Mouse (Mus musculus) heart, postnatal 0 days (tissue): ENCODE measurements at regions not wholly inside any gene's neighbourhood (a gene's known extent, or its start where the extent isn't known, plus 50 kb on each side); places are given as distances from the start of the nearest gene placed in this dataset.
"Not testable (repeated sequence)": the region's sequence is repeated elsewhere in the genome, so short reads cannot be mapped to it uniquely, and the experiment has no call there.

Experiments
- ATAC-seq: fragments of 200-750 bp; cut with Nextera tagmentation; 2 replicates; pipeline ENCODE4 v1.8.0; 2017; ENCODE audit warnings: low read depth, moderate number of reproducible peaks, moderate library complexity; ENCODE audit not compliant: insufficient read depth
- DNase-seq: peaks from one replicate; pipeline ENCODE4 v3.0.0-alpha.2; 2016; ENCODE audit warnings: low spot score
- H3K27ac ChIP-seq: fragments of 300-500 bp; sonication (generic); 2 replicates; pipeline ENCODE4 v1.5.1; 2014; ENCODE audit warnings: low read depth, mild to moderate bottlenecking
- H3K27me3 ChIP-seq: fragments of 300-500 bp; sonication (generic); 2 replicates; pipeline ENCODE4 v1.6.1; 2014; ENCODE audit warnings: low read length, mixed read lengths; ENCODE audit not compliant: control insufficient read depth, insufficient read depth
- H3K36me3 ChIP-seq: fragments of 300-500 bp; sonication (generic); replicated peaks from 2 replicates; pipeline ENCODE4 v1.6.1; 2014; ENCODE audit warnings: low read length, mixed read lengths; ENCODE audit not compliant: control insufficient read depth, insufficient read depth
- H3K4me1 ChIP-seq: fragments of 300-500 bp; sonication (generic); 2 replicates; pipeline ENCODE4 v1.6.1; 2014; ENCODE audit warnings: antibody characterized with exemption; ENCODE audit not compliant: control insufficient read depth, insufficient read depth
- H3K4me2 ChIP-seq: fragments of 300-500 bp; sonication (generic); 2 replicates; pipeline ENCODE4 v1.6.1; 2014; ENCODE audit warnings: low read depth, mild to moderate bottlenecking, low read length, moderate library complexity
- H3K4me3 ChIP-seq: fragments of 300-500 bp; sonication (generic); 2 replicates; pipeline ENCODE4 v1.5.1; 2014; ENCODE audit warnings: low read depth, low read length
- H3K9ac ChIP-seq: fragments of 300-500 bp; sonication (generic); replicated peaks from 2 replicates; pipeline ENCODE4 v1.6.1; 2014; ENCODE audit warnings: low read depth, low read length, mixed read lengths
- H3K9me3 ChIP-seq: fragments of 300-500 bp; sonication (generic); replicated peaks from 2 replicates; pipeline ENCODE4 v1.6.1; 2016; ENCODE audit warnings: low read length; ENCODE audit not compliant: control insufficient read depth
- CTCF ChIP-seq: IDR thresholded peaks from 2 replicates; pipeline ENCODE4 v1.5.1; 2016; ENCODE audit warnings: antibody characterized with exemption, control low read depth, low read depth
- EP300 ChIP-seq: IDR thresholded peaks from 2 replicates; pipeline ENCODE4 v1.6.1; 2016; ENCODE audit warnings: antibody characterized with exemption, low read depth
- WGBS: fragments of 180-500 bp; shearing (Covaris S2); extraction: QIAGEN DNeasy Blood & Tissue Kit; methylation state at CpG from one replicate; pipeline ENCODE4 v1.1.7; 2014; 5-methylcytosine and 5-hydroxymethylcytosine counted together

DNA sequence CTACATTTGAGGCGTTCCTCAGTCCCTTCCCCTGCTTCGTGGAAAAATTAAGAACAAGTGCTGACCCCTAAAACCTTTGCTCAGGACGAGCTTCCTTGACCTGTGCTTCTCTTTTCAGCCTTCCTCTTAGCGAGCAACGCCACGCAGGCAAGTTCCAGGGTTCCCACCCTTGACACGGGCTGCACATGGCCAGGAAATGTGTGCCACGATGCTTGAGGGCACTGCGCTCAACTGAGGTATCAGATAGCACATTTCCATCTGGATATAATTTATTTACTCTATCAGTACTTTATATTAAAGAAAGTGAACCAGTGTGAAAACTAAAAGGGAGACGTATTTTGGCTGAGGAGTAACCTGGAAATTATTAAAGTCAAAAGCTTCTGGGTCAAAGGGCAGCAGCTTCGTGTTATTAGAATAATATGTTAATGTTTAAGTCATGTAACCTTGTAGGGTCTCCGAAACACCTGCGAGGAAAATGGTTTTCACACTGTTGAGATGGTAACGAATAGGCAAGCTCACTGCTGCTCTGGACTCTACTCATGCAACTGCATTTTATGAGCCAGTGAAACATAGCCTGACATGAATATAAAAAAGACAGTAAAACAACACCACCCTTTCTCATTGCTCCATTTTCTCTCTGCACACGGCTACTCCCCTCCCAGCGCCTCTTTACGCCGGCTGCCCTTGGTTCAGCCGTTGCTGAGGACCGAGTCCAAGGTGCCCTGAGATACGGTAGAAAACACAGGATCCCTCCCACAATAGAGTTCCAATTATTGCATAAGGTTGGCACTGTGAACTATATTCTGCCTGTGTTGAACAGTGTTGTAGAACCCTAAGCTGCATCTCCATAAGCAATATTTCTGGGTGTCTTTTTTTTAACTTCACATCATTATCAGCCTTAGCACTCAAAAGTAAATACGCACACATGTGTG lies 204.9 kb upstream of the Intu start:
- no peak overlapping the region for H3K4me3 ChIP-seq
- no peak overlapping the region for H3K9ac ChIP-seq
- H3K4me2 ChIP-seq: no peak overlapping the region
- TF ChIP-seq EP300 (no peak), CTCF (no peak)
- WGBS: 85% methylated on average over 22 of the region's 22 CpGs
- H3K27ac ChIP-seq: no peak overlapping the region
- no peaks in the 10 kb centered on the region for H3K36me3 ChIP-seq
- no peak for ATAC-seq
- H3K27me3 ChIP-seq: no peaks in the 10 kb centered on the region
- H3K4me1 ChIP-seq: no peaks in the 10 kb centered on the region
- DNase-seq: no peak
- no peaks in the 10 kb centered on the region for H3K9me3 ChIP-seq

DNA sequence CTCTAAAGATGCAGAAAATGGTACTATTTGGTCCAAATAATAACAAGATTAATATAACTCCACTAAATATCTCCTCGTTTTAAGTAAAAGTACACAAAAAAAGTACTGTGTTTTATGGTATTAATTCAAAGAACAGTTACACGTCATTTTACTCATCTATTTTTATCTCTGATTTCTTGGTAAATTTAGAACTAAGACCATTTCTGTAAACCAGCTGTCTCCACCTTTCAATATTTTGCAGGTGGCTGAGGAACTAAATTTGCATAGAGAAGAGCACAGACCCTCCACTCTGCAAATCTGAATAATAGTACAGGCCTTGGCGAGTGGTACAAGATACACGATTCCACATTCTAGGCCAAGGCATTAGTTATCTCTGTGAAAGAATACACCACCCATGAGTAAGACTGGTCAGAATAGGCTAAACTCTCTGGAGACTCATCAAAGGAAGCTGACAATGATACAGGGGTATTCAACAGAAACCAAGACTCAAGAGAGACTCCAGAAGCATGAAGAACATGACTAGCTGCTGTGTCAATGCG lies 191.5 kb upstream of the Intu start:
- Histone ChIP-seq H3K9ac (no peak overlapping the region), H3K27ac (no peak overlapping the region), H3K36me3 (no peaks in the 10 kb centered on the region), H3K9me3 (no peaks in the 10 kb centered on the region), H3K4me3 (no peak overlapping the region), H3K4me1 (no peaks in the 10 kb centered on the region), H3K27me3 (no peaks in the 10 kb centered on the region), H3K4me2 (no peak overlapping the region)
- DNase-seq (no peak), ATAC-seq (no peak)
- 76% methylated on average over 5 of the region's 5 CpGs for WGBS
- no peak for TF ChIP-seq CTCF
- no peak for TF ChIP-seq EP300

DNA sequence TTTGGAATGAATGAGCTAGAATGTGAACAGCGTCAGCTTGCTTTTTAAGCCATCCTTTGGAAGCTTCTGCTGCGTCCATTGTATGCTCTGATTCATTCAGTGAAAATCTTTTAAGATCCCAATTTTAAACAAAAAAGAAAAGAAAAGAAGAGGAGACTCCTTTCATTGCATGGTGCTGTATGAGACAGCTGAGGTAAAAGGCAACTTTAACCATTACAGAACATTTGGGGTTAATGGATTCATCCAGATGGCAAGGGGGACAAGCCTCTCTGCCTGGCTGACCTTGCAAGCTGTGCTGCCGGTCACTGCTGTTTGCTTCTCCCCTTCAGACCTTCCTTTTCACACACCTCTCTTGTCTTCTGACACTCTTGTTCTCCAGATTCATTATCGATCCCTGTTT lies 176.0 kb upstream of the Intu start:
- Histone ChIP-seq H3K36me3 (no peaks in the 10 kb centered on the region), H3K4me2 (no peak overlapping the region), H3K9me3 (no peaks in the 10 kb centered on the region), H3K27ac (no peak overlapping the region), H3K4me1 (no peaks in the 10 kb centered on the region), H3K27me3 (no peaks in the 10 kb centered on the region), H3K4me3 (no peak overlapping the region), H3K9ac (no peak overlapping the region)
- ATAC-seq (no peak), DNase-seq (no peak)
- WGBS: 78% methylated on average over 4 of the region's 4 CpGs
- TF ChIP-seq CTCF (no peak), EP300 (no peak)

DNA sequence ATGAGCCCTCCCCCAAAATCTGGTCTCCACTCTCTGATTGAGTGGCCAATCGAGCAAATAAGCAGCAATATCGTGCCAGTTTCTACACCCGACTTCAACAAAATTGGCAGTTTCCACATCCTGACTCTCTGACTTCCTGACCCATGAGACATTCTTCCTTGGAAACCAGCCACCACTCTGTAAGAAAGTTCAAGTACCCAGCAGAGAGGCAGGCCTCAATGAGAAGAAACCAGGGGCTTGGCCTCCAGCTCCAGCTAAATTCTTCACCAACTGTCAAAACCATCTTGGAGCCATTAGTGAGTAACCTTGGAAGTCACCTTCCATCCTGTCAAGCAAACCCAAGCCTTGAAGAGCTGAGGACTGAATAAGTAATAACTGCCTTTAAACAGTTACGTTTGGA lies 162.7 kb upstream of the Intu start:
- Histone ChIP-seq H3K4me3 (no peak overlapping the region), H3K4me2 (no peak overlapping the region), H3K4me1 (no peaks in the 10 kb centered on the region), H3K27me3 (no peaks in the 10 kb centered on the region), H3K9me3 (no peaks in the 10 kb centered on the region), H3K27ac (no peak overlapping the region), H3K36me3 (no peaks in the 10 kb centered on the region), H3K9ac (no peak overlapping the region)
- DNase-seq (no peak), ATAC-seq (no peak)
- TF ChIP-seq EP300 (no peak), CTCF (no peak)
- 62% methylated on average over 4 of the region's 4 CpGs for WGBS

DNA sequence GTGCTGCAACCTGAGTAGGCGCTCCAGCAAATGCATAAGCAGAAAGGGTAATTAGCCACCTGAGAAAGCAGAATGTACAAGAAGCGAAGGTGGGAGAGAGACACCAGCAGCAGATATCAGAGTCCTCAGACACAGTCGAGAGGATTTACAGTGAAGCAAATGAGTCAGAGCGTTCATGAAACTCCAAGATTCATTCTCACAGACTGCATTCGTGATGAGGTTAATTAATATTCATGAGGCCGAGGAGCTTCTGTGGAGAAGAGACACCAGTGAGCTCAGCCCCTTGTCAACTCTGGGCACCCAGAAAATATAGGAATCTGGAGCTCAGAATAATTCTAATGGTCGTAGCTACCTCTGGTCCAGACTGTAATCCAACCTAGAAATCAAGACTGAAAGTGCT lies 159.7 kb upstream of the Intu start:
- no peak for TF ChIP-seq EP300
- no peak for TF ChIP-seq CTCF
- no peak for ATAC-seq

DNA sequence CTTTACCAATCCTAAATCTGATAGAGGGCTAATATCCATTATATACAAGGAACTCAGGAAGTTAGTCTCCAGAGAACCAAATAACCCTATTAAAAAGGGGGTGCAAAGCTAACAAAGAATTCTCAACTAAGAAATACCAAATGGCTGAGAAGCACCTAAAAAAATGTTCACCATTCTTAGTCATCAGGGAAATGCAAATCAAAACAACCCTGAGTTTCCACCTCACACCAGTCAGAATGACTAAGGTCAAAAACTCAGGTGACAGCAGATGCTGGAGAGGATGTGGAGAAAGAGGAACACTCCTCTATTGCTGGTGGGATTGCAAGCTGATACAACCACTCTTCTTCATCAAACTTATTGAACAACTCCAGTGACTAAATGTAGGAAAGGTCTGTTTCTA lies 154.9 kb upstream of the Intu start:
- H3K9me3 ChIP-seq, H3K27me3 ChIP-seq, H3K4me1 ChIP-seq, H3K27ac ChIP-seq, H3K4me3 ChIP-seq, H3K36me3 ChIP-seq, H3K4me2 ChIP-seq, ATAC-seq, H3K9ac ChIP-seq, DNase-seq: not testable (repeated sequence)

More for the DNA sequence above, 159.7 kb upstream of the Intu start:
- no peak overlapping the region for H3K4me3 ChIP-seq
- no peak overlapping the region for H3K4me2 ChIP-seq
- H3K9ac ChIP-seq: no peak overlapping the region
- WGBS: 61% methylated on average over 7 of the region's 7 CpGs
- H3K4me1 ChIP-seq: no peaks in the 10 kb centered on the region
- DNase-seq: no peak
- no peak overlapping the region for H3K27ac ChIP-seq
- H3K27me3 ChIP-seq: no peaks in the 10 kb centered on the region
- H3K36me3 ChIP-seq: no peaks in the 10 kb centered on the region
- no peaks in the 10 kb centered on the region for H3K9me3 ChIP-seq
